Mouse (Mus musculus): ENCODE measurements at regions not wholly inside any gene's neighbourhood (a gene's known extent, or its start where the extent isn't known, plus 50 kb on each side); places are given as distances from the start of the nearest gene placed in this dataset.
"Not testable (repeated sequence)": the region's sequence is repeated elsewhere in the genome, so short reads cannot be mapped to it uniquely, and the experiment has no call there.

GRCm38 (mm10) chr6:47679946-47680345 lies 84.8 kb upstream of the Ezh2 start:
- TF ChIP-seq MYC (IDR thresholded peaks at IDR 0.05; ENCODE audit: low read depth, low read length); TAL1 (IDR thresholded peaks at IDR 0.05; ENCODE audit: low read length); MXI1 (IDR thresholded peaks at IDR 0.05; ENCODE audit: low read depth, low read length); SMC3 (IDR thresholded peaks at IDR 0.05; ENCODE audit: low read depth, low read length); ETS1 (IDR thresholded peaks at IDR 0.05; ENCODE audit: low read depth, low read length); ZNF384 (IDR thresholded peaks at IDR 0.05; ENCODE audit: low read depth, low read length); CTCF (IDR thresholded peaks at IDR 0.05 in 2 of 3, conservative IDR thresholded peaks at IDR 0.05 in 1 of 3; ENCODE audit: control insufficient read depth in 1 of 3, insufficient read depth in 1 of 3, low read depth in 2 of 3, low read length in 3 of 3, poor library complexity in 1 of 3, severe bottlenecking in 1 of 3); ZC3H11A (IDR thresholded peaks at IDR 0.05; ENCODE audit: low read depth, low read length); MEF2A (IDR thresholded peaks at IDR 0.05; ENCODE audit: extremely low read depth, insufficient replicate concordance, low read depth, low read length, poor library complexity, severe bottlenecking): not testable (repeated sequence)
